Mouse (Mus musculus): Measurements from ENCODE around the gene Tbx3. TPM values are rescaled to one million over a fixed set of nuclear protein-coding genes. Genes with fewer than 3 reads are reported as not detected.

The Tbx3 gene
- polyA plus RNA-seq, 1 experiment from 2014 or later, result 16.5 TPM

DNA sequence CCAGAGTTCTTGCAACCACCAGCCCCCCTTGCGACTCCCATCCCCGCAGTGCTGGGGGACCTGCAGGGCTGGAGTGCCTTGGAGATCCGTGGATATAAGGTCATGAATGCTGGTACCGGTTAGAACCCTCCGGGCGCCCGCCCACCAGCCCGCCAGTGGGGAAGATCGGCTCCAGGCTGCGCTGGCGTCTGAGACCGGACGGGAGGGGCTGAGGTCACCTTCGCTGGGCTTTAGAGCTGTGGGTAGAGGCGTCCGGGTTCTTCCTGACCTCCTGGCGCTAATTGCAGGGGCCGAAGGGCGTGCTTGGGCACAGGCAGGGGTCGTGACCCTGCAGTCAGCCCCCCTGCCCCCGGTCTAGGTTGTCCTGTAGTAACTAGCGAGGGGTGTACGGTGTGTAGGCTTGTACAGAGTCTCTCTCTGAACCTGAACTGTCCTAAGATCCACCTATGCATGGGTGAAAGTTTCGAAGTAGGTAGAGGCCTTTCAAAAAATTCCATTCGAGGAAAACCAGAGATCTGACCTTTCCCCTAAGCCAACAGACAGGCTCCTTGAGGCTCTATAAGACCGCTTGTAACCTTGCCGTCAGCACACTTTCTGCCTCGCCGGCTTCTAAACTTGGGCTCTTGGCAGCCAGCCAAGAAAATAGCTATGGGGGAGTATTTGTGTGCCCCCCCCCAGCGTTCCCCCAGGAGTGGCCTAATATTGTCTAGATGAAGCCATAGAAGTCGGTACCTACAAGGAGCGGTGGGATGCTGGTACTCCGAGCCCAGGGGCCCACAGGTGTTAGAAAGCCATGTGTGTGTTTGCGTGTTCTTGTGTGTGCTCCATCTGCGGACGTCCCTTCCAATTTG is 16.8 kb downstream of the Tbx3 start:
- WGBS, result 8% methylated on average over 36 of the region's 36 CpGs
- Histone ChIP-seq H3K4me3 (replicated peaks; ENCODE audit: low read length) (no peak overlapping the region), H3K4me1 (ENCODE audit: control insufficient read depth, insufficient read depth, low read length) (no peaks in the 10 kb centered on the region), H3K4me2 (ENCODE audit: low read depth, low read length) (peak overlapping the region; percentile 11; the same call in 1 of the 2 replicates), H3K9me3 (replicated peaks; ENCODE audit: control insufficient read depth, low read length) (no peaks in the 10 kb centered on the region), H3K9ac (ENCODE audit: low read length) (no peak overlapping the region; the same call in 1 of the 2 replicates), H3K27me3 (ENCODE audit: control insufficient read depth, insufficient read depth, low read length) (peaks cover 79% of the 10 kb centered on the region), H3K27ac (ENCODE audit: low read length) (no peak overlapping the region), H3K36me3 (ENCODE audit: control insufficient read depth, insufficient read depth, low read length) (no peaks in the 10 kb centered on the region)
- ATAC-seq (ENCODE audit: insufficient read depth, low FRiP score), result no peak

- 28% methylated on average over 22 of the region's 22 CpGs for WGBS
- Histone ChIP-seq H3K9ac (ENCODE audit: low read length) (no peak overlapping the region), H3K4me1 (ENCODE audit: control insufficient read depth, insufficient read depth, low read length) (no peaks in the 10 kb centered on the region), H3K36me3 (ENCODE audit: control insufficient read depth, insufficient read depth, low read length) (no peaks in the 10 kb centered on the region), H3K27me3 (ENCODE audit: control insufficient read depth, insufficient read depth, low read length) (peaks cover 76% of the 10 kb centered on the region), H3K4me3 (replicated peaks; ENCODE audit: low read length) (no peak overlapping the region), H3K4me2 (ENCODE audit: low read depth, low read length) (no peak overlapping the region), H3K9me3 (replicated peaks; ENCODE audit: control insufficient read depth, low read length) (no peaks in the 10 kb centered on the region), H3K27ac (ENCODE audit: low read length) (no peak overlapping the region)
- no peak for ATAC-seq (ENCODE audit: insufficient read depth, low FRiP score)
These were observed 17.4 kb downstream of the Tbx3 start for GRCm38 (mm10) chr5:119687856-119688206.

DNA sequence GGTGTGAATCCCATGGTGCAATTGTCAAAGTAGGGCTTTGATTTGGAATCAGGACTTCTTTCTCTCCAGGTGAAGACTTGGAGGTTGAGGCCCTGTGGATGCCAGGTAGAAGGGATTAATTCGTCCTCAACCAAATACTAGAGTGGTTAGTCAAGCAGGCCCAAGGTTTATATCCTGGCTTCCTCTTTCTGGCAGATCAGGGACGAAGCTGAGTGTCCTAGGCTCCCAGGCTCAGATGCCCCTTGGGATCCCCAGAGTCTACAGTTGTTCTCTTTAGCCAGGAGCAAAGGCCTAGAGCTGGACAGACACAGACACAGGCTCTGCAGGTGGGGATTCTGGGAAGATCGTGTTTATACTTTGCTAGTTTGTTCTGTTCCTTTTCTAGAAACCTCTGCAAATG is 17.8 kb downstream of the Tbx3 start:
- Histone ChIP-seq H3K4me3 (replicated peaks; ENCODE audit: low read length) (no peak overlapping the region), H3K9me3 (replicated peaks; ENCODE audit: control insufficient read depth, low read length) (no peaks in the 10 kb centered on the region), H3K27ac (ENCODE audit: low read length) (no peak overlapping the region), H3K4me1 (ENCODE audit: control insufficient read depth, insufficient read depth, low read length) (no peaks in the 10 kb centered on the region), H3K4me2 (ENCODE audit: low read depth, low read length) (no peak overlapping the region), H3K36me3 (ENCODE audit: control insufficient read depth, insufficient read depth, low read length) (no peaks in the 10 kb centered on the region), H3K27me3 (ENCODE audit: control insufficient read depth, insufficient read depth, low read length) (peaks cover 72% of the 10 kb centered on the region), H3K9ac (ENCODE audit: low read length) (no peak overlapping the region)
- WGBS, result 51% methylated on average over 3 of the region's 3 CpGs
- ATAC-seq (ENCODE audit: insufficient read depth, low FRiP score), result no peak

GRCm38 (mm10) chr5:119688914-119689420 is 18.5 kb downstream of the Tbx3 start:
- Histone ChIP-seq H3K4me2 (ENCODE audit: low read depth, low read length) (no peak overlapping the region), H3K4me1 (ENCODE audit: control insufficient read depth, insufficient read depth, low read length) (no peaks in the 10 kb centered on the region), H3K4me3 (replicated peaks; ENCODE audit: low read length) (no peak overlapping the region), H3K9me3 (replicated peaks; ENCODE audit: control insufficient read depth, low read length) (no peaks in the 10 kb centered on the region), H3K36me3 (ENCODE audit: control insufficient read depth, insufficient read depth, low read length) (no peaks in the 10 kb centered on the region), H3K27ac (ENCODE audit: low read length) (no peak overlapping the region), H3K9ac (ENCODE audit: low read length) (no peak overlapping the region), H3K27me3 (ENCODE audit: control insufficient read depth, insufficient read depth, low read length) (peaks cover 66% of the 10 kb centered on the region)
- 33% methylated on average over 8 of the region's 8 CpGs for whole genome bisulfite sequencing
- ATAC-seq (ENCODE audit: insufficient read depth, low FRiP score), result no peak

- peaks cover 63% of the 10 kb centered on the region for H3K27me3 ChIP-seq (ENCODE audit: control insufficient read depth, insufficient read depth, low read length)
- no peak overlapping the region for H3K4me2 ChIP-seq (ENCODE audit: low read depth, low read length)
- H3K9me3 ChIP-seq (replicated peaks; ENCODE audit: control insufficient read depth, low read length), result no peaks in the 10 kb centered on the region
- 42% methylated on average over 3 of the region's 3 CpGs for WGBS
- H3K4me3 ChIP-seq (replicated peaks; ENCODE audit: low read length), result no peak overlapping the region
- H3K36me3 ChIP-seq (ENCODE audit: control insufficient read depth, insufficient read depth, low read length), result no peaks in the 10 kb centered on the region
- H3K4me1 ChIP-seq (ENCODE audit: control insufficient read depth, insufficient read depth, low read length), result no peaks in the 10 kb centered on the region
- no peak for ATAC-seq (ENCODE audit: insufficient read depth, low FRiP score)
- H3K9ac ChIP-seq (ENCODE audit: low read length), result no peak overlapping the region
- H3K27ac ChIP-seq (ENCODE audit: low read length), result no peak overlapping the region
These were observed 19.0 kb downstream of the Tbx3 start for GRCm38 (mm10) chr5:119689501-119689900.

GRCm38 (mm10) chr5:119691075-119691474 is 20.6 kb downstream of the Tbx3 start:
- Histone ChIP-seq H3K9me3 (replicated peaks; ENCODE audit: control insufficient read depth, low read length) (no peaks in the 10 kb centered on the region), H3K27ac (ENCODE audit: low read length) (no peak overlapping the region), H3K4me1 (ENCODE audit: control insufficient read depth, insufficient read depth, low read length) (no peaks in the 10 kb centered on the region), H3K9ac (ENCODE audit: low read length) (no peak overlapping the region), H3K4me2 (ENCODE audit: low read depth, low read length) (no peak overlapping the region), H3K36me3 (ENCODE audit: control insufficient read depth, insufficient read depth, low read length) (no peaks in the 10 kb centered on the region), H3K27me3 (ENCODE audit: control insufficient read depth, insufficient read depth, low read length) (peaks cover 54% of the 10 kb centered on the region), H3K4me3 (replicated peaks; ENCODE audit: low read length) (no peak overlapping the region)
- under 1% methylated on average over 13 of the region's 13 CpGs for WGBS
- ATAC-seq (ENCODE audit: insufficient read depth, low FRiP score), result no peak

- Histone ChIP-seq H3K4me1 (ENCODE audit: control insufficient read depth, insufficient read depth, low read length) (no peaks in the 10 kb centered on the region), H3K27ac (ENCODE audit: low read length) (no peak overlapping the region), H3K27me3 (ENCODE audit: control insufficient read depth, insufficient read depth, low read length) (peaks cover 41% of the 10 kb centered on the region), H3K4me2 (ENCODE audit: low read depth, low read length) (no peak overlapping the region), H3K9ac (ENCODE audit: low read length) (no peak overlapping the region), H3K4me3 (replicated peaks; ENCODE audit: low read length) (no peak overlapping the region), H3K9me3 (replicated peaks; ENCODE audit: control insufficient read depth, low read length) (no peaks in the 10 kb centered on the region), H3K36me3 (ENCODE audit: control insufficient read depth, insufficient read depth, low read length) (no peaks in the 10 kb centered on the region)
- 32% methylated on average over 6 of the region's 6 CpGs for WGBS
- ATAC-seq (ENCODE audit: insufficient read depth, low FRiP score), result no peak
These were observed 22.0 kb downstream of the Tbx3 start for GRCm38 (mm10) chr5:119692425-119692824.

DNA sequence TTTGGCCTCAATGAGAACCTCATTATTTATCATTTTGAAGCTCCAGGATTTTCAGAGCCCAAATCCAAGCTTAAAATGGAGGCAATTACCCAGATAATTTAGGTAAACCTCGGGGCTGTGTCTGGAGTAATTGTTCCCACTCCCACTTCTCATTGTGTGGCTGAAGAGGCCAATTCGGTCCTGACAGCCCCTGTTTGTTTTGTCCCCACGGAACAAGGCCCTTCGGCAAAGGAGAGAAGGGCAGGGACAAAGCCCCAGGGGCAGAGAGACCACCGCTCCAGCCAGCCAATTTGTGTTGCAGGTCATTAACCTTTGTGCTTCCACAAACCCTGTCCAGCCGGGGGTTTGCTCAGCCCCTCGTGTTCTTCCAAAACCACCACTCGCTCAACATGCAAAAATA is 24.4 kb downstream of the Tbx3 start:
- H3K27me3 ChIP-seq (ENCODE audit: control insufficient read depth, insufficient read depth, low read length), result peaks cover 19% of the 10 kb centered on the region
- no peak for ATAC-seq (ENCODE audit: insufficient read depth, low FRiP score)
- H3K4me1 ChIP-seq (ENCODE audit: control insufficient read depth, insufficient read depth, low read length), result no peaks in the 10 kb centered on the region
- 34% methylated on average over 8 of the region's 8 CpGs for WGBS
- H3K27ac ChIP-seq (ENCODE audit: low read length), result no peak overlapping the region
- no peaks in the 10 kb centered on the region for H3K36me3 ChIP-seq (ENCODE audit: control insufficient read depth, insufficient read depth, low read length)
- no peaks in the 10 kb centered on the region for H3K9me3 ChIP-seq (replicated peaks; ENCODE audit: control insufficient read depth, low read length)
- H3K4me3 ChIP-seq (replicated peaks; ENCODE audit: low read length), result no peak overlapping the region
- no peak overlapping the region for H3K9ac ChIP-seq (ENCODE audit: low read length)
- H3K4me2 ChIP-seq (ENCODE audit: low read depth, low read length), result no peak overlapping the region

- Histone ChIP-seq H3K9ac (ENCODE audit: low read length) (no peak overlapping the region), H3K4me3 (replicated peaks; ENCODE audit: low read length) (no peak overlapping the region), H3K4me1 (ENCODE audit: control insufficient read depth, insufficient read depth, low read length) (no peaks in the 10 kb centered on the region), H3K27ac (ENCODE audit: low read length) (no peak overlapping the region), H3K27me3 (ENCODE audit: control insufficient read depth, insufficient read depth, low read length) (peaks cover 23% of the 10 kb centered on the region), H3K4me2 (ENCODE audit: low read depth, low read length) (no peak overlapping the region), H3K9me3 (replicated peaks; ENCODE audit: control insufficient read depth, low read length) (no peaks in the 10 kb centered on the region), H3K36me3 (ENCODE audit: control insufficient read depth, insufficient read depth, low read length) (no peaks in the 10 kb centered on the region)
- ATAC-seq (ENCODE audit: insufficient read depth, low FRiP score), result no peak
- 42% methylated on average over 1 of the region's 1 CpGs for WGBS
These were observed 32.6 kb downstream of the Tbx3 start for GRCm38 (mm10) chr5:119703031-119703430.

Data from stomach, embryonic 16.5 days (tissue).